Mouse (Mus musculus): ENCODE measurements around the gene Ehd2. TPM values are rescaled to one million over a fixed set of nuclear protein-coding genes. Genes with fewer than 3 reads are reported as not detected.

The Ehd2 gene
- polyA plus RNA-seq, 1 experiment from 2014 or later = 36.8 TPM

DNA sequence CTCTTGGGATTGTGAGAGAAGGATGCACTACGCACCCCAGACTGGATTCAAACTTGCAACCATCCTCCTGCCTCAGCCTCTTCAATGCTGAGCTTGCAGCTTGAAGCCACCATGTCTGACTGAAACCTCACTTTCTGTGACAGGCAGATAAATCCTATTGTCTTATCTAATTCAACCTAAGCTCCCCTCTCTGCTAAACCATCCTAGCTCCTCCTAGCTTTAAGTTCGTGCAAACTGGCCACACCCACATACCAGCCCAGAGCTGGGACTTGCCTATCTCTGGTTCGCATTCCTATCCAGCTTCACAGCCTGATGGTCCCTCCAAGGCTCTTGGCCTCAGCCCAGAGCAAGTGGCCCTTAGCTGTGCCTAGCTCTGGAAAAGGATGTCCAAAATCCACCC lies 15.0 kb downstream of the Ehd2 start:
- no peak overlapping the region for H3K4me3 ChIP-seq (ENCODE audit: low read length)
- H3K4me1 ChIP-seq (ENCODE audit: insufficient read depth, low read length) = peaks cover 23% of the 10 kb centered on the region
- H3K9ac ChIP-seq (replicated peaks; ENCODE audit: low read length) = no peak overlapping the region
- H3K9me3 ChIP-seq (ENCODE audit: low read length) = peaks cover 4% of the 10 kb centered on the region; the same call in 1 of the 2 replicates
- no peaks in the 10 kb centered on the region for H3K27me3 ChIP-seq (ENCODE audit: insufficient read depth, low read length)
- ATAC-seq (ENCODE audit: low FRiP score, low TSS enrichment) = no peak
- no peak overlapping the region for H3K4me2 ChIP-seq (replicated peaks; ENCODE audit: low read depth, low read length)
- peaks cover 31% of the 10 kb centered on the region for H3K36me3 ChIP-seq (ENCODE audit: insufficient read depth, low read length)
- WGBS = 72% methylated on average over 3 of the region's 3 CpGs
- no peak overlapping the region for H3K27ac ChIP-seq (ENCODE audit: low read length)

DNA sequence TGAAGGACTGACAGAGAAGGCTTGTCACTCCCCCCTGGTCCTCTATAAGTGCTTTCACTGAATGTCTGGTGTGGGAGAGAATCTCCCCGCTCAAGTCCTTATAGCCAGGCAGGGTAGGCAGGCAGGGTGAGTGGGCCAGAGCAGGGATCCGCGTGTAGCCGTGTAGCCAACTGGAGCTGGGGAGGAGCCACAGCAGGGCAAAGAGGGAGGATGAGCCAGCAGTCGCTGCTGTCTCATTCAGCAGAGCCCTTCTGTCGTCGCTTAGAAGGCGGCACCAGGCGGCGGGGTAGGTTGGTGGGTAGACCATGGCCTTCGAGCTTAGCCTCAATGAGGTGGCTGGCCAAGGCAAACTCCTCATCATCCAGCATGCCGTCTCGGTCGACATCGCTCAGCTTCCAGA lies 17.4 kb downstream of the Ehd2 start:
- Histone ChIP-seq H3K4me1 (ENCODE audit: insufficient read depth, low read length) (peaks cover 15% of the 10 kb centered on the region), H3K4me3 (ENCODE audit: low read length) (no peak overlapping the region), H3K4me2 (replicated peaks; ENCODE audit: low read depth, low read length) (no peak overlapping the region), H3K27ac (ENCODE audit: low read length) (no peak overlapping the region), H3K9me3 (ENCODE audit: low read length) (peaks cover 4% of the 10 kb centered on the region; the same call in 1 of the 2 replicates), H3K27me3 (ENCODE audit: insufficient read depth, low read length) (no peaks in the 10 kb centered on the region), H3K36me3 (ENCODE audit: insufficient read depth, low read length) (peaks cover 25% of the 10 kb centered on the region), H3K9ac (replicated peaks; ENCODE audit: low read length) (no peak overlapping the region)
- no peak for ATAC-seq (ENCODE audit: low FRiP score, low TSS enrichment)
- 91% methylated on average over 15 of the region's 15 CpGs for WGBS

DNA sequence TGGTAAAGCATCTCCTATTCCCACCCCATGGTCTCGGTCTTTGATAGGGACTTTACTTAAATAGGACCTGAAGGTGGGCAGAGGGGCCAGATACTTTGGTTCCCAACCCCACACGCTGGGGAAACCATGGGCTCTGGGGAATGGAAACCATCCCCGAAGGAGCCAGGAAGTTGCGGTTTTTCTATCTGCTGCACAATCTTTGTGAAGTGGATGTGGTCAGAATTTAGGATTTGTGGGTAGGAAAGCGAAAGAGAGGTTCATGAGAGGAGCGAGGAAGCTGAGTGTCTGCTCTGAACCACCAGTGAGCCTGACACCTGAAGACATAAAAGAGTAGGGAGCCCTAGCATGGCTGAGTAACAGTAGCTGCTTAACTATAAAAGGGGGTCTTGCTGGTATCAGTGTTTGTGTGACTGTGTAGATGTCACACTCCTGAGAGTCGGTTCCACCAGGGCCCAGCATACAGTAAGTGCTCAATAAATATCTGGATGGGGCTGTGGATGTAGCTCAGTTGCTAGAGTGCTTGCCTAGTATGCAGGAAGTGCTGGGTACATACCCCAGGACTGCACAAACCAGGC lies 18.1 kb downstream of the Ehd2 start:
- Histone ChIP-seq H3K36me3 (ENCODE audit: insufficient read depth, low read length) (peaks cover 27% of the 10 kb centered on the region), H3K9ac (replicated peaks; ENCODE audit: low read length) (no peak overlapping the region), H3K4me2 (replicated peaks; ENCODE audit: low read depth, low read length) (peak overlapping the region; percentile 60; the same call in 1 of the 2 replicates), H3K27ac (ENCODE audit: low read length) (peak overlapping the region; percentile 73; the same call in 1 of the 2 replicates), H3K27me3 (ENCODE audit: insufficient read depth, low read length) (no peaks in the 10 kb centered on the region), H3K4me3 (ENCODE audit: low read length) (no peak overlapping the region), H3K9me3 (ENCODE audit: low read length) (peaks cover 4% of the 10 kb centered on the region; the same call in 1 of the 2 replicates), H3K4me1 (ENCODE audit: insufficient read depth, low read length) (peaks cover 21% of the 10 kb centered on the region)
- 79% methylated on average over 7 of the region's 7 CpGs for WGBS
- no peak for ATAC-seq (ENCODE audit: low FRiP score, low TSS enrichment)

DNA sequence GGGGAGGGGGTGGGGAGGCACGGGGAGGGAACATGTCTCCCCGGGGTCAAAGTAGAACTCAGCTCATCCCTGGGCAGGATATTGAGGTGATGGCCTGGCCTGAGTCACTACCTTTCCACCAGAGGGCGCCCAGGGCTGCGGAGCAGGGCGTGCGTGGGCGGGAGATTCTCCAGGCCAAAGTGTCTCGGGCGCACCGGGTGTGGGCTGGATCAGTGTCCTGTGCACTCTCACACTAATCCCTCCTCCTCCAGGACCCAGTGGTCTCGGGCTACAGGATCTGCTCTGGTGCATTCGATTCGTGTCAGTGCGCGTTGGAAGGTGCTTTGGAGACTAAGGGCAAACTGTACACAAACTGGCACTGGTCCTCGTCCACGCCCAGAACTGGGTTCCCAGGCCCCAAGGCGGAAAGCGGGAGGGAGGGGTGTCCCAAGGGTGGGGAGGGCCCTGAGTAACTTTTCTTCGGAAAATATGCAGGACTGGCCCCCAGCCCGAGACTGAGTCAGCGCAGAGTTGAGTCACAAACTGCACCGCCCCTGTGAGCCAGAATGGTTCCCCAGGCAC lies 18.9 kb downstream of the Ehd2 start:
- H3K4me2 ChIP-seq (replicated peaks; ENCODE audit: low read depth, low read length) = peak overlapping the region; percentile 60
- peak overlapping the region; percentile 37 for H3K4me3 ChIP-seq (ENCODE audit: low read length)
- H3K27me3 ChIP-seq (ENCODE audit: insufficient read depth, low read length) = no peaks in the 10 kb centered on the region
- peak overlapping the region; percentile 58 for H3K9ac ChIP-seq (replicated peaks; ENCODE audit: low read length)
- H3K4me1 ChIP-seq (ENCODE audit: insufficient read depth, low read length) = peaks cover 28% of the 10 kb centered on the region
- no peaks in the 10 kb centered on the region for H3K9me3 ChIP-seq (ENCODE audit: low read length)
- WGBS = 5% methylated on average over 23 of the region's 23 CpGs
- peaks cover 33% of the 10 kb centered on the region for H3K36me3 ChIP-seq (ENCODE audit: insufficient read depth, low read length)
- peak; percentile 83 for ATAC-seq (ENCODE audit: low FRiP score, low TSS enrichment)
- peak overlapping the region; percentile 73 for H3K27ac ChIP-seq (ENCODE audit: low read length)

DNA sequence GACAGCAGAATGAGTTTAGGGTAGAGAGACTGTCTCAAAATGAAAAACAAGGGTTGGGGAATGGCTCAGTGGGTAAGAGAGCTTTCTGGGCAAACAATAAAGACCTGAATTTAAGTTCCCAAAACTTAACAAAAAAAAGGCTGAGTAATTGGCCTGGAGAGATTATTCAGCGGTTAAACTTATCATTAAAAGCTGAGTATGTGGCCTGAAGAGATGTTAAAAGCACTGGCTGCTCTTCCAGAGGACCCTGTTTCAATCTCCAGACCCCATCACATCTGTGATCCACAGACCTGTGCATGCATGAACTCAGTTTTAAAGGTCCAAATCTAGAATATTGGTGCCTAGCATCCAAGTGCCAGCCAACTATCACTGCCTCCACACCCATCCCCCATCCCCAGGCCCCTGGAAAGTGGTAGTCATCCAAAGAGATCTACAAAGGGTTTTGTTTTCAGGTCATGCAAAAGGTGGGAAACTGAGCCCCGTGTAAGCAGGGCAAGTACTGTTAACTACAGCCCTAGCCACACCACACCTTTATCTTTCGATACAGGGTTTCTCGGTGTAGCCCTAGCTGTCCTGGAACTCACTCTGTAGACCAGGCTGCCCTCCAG lies 19.6 kb downstream of the Ehd2 start:
- Histone ChIP-seq H3K9ac (replicated peaks; ENCODE audit: low read length) (peak overlapping the region; percentile 58; the same call in 1 of the 2 replicates), H3K27me3 (ENCODE audit: insufficient read depth, low read length) (no peaks in the 10 kb centered on the region), H3K4me1 (ENCODE audit: insufficient read depth, low read length) (peaks cover 28% of the 10 kb centered on the region), H3K4me3 (ENCODE audit: low read length) (peak overlapping the region; percentile 37), H3K27ac (ENCODE audit: low read length) (peak overlapping the region; percentile 73; the same call in 1 of the 2 replicates), H3K36me3 (ENCODE audit: insufficient read depth, low read length) (peaks cover 36% of the 10 kb centered on the region), H3K4me2 (replicated peaks; ENCODE audit: low read depth, low read length) (peak overlapping the region; percentile 60; the same call in 1 of the 2 replicates), H3K9me3 (ENCODE audit: low read length) (no peaks in the 10 kb centered on the region)
- ATAC-seq (ENCODE audit: low FRiP score, low TSS enrichment) = no peak
- WGBS = 55% methylated on average over 4 of the region's 4 CpGs

DNA sequence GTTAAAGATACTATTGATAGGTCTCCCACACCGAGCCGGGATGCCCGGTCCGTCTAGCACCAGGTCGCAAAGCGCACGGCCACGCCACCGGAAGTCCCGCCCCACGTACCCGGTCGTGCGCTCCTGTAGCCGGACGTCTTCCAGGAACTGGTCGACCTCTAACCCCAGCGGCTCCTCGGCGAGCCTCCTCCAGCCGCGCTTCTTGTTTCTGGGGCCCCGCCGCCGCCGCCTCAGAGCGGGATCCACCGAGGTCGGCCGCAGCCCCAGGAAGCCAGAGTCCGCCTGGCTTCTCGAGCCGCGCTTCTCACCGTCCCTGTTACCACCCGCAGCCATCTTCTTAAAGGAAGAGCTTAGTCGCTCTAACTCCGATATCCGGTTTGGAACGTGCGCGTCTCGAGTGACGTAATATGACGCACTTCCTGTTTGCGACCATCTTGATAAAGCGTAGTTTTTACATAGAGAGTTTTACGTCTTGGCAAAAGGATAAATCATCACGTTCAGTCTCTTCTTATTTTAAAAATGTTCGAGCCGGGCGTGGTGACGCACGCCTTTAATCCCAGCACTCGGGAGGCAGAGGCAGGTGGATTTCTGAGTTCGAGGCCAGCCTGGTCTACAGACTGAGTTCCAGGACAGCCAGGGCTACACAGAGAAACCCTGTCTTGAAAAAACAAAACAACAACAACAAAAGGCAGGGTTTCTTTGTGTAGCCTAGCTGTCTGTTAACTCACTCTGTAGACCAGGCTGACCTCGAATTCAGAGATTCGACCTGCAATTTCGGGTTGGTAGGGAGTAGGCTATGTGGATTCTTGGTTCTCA lies 21.4 kb downstream of the Ehd2 start, which contains the start of gene Nop53:
Gene Nop53, minus strand, starts transcription at position 354 of the 816 bp plus-strand sequence.
- ATAC-seq (ENCODE audit: low FRiP score, low TSS enrichment) = peak; percentile 88

DNA sequence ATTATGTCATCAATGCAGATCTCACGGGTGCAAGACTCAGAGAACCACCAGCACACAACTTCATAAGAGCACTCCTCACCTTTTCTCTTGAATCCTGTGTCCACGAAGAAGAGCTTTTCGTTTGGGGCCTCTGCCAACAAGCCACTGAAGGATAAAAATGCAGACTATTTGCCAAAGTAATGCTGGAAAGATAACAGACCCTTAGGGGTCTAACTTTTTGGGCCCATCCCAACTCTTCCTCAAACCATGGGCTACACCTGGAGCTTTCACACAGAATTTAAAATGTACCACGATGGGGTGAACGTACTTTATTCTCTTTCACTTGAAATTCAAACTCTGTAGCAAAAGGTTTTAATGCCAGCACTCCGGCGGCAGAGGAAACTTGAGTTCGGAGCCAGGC lies 22.2 kb downstream of the Ehd2 start:
- Histone ChIP-seq H3K4me1 (ENCODE audit: insufficient read depth, low read length) (peaks cover 28% of the 10 kb centered on the region), H3K9ac (replicated peaks; ENCODE audit: low read length) (peak overlapping the region; percentile 91), H3K27me3 (ENCODE audit: insufficient read depth, low read length) (no peaks in the 10 kb centered on the region), H3K9me3 (ENCODE audit: low read length) (no peaks in the 10 kb centered on the region), H3K4me3 (ENCODE audit: low read length) (peak overlapping the region; percentile 79), H3K36me3 (ENCODE audit: insufficient read depth, low read length) (peaks cover 48% of the 10 kb centered on the region), H3K4me2 (replicated peaks; ENCODE audit: low read depth, low read length) (peak overlapping the region; percentile 71), H3K27ac (ENCODE audit: low read length) (no peak overlapping the region)
- WGBS = 8% methylated on average over 8 of the region's 8 CpGs
- ATAC-seq (ENCODE audit: low FRiP score, low TSS enrichment) = no peak

More for the DNA sequence above, 21.4 kb downstream of the Ehd2 start, which contains the start of gene Nop53:
- H3K27me3 ChIP-seq (ENCODE audit: insufficient read depth, low read length) = no peaks in the 10 kb centered on the region
- peak within 1 kb of the TSS; percentile 91 for H3K9ac ChIP-seq (replicated peaks; ENCODE audit: low read length)
- peak within 1 kb of the TSS; percentile 79 for H3K4me3 ChIP-seq (ENCODE audit: low read length)
- H3K4me2 ChIP-seq (replicated peaks; ENCODE audit: low read depth, low read length) = peak within 1 kb of the TSS; percentile 71
- H3K36me3 ChIP-seq (ENCODE audit: insufficient read depth, low read length) = peaks cover 46% of the 10 kb centered on the region
- peaks cover 28% of the 10 kb centered on the region for H3K4me1 ChIP-seq (ENCODE audit: insufficient read depth, low read length)
- H3K9me3 ChIP-seq (ENCODE audit: low read length) = no peaks in the 10 kb centered on the region
- peak within 1 kb of the TSS; percentile 96 for H3K27ac ChIP-seq (ENCODE audit: low read length)
- WGBS = 2% methylated on average over 59 of the region's 59 CpGs

DNA sequence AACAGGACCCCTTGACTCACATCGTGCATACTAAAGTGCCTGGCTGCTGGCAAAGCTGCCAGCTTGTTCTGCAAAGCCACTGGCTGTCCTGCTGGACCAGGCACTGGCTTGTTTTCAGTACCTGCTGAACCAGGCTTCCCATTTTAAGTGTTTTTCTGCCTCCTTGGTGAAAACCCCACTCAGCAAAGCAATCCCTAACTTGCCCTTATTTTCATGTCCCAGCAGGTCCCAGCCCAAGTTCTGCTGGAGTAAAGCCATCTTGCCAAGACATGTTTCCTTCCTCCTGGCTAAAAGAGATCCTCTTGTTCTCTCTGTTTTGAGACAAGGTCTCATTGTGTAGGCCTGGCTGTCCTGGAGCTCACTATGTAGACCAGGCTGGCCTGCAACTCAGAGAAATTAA lies 23.1 kb downstream of the Ehd2 start:
- WGBS = 100% methylated on average over 1 of the region's 1 CpGs
- no peak overlapping the region for H3K27ac ChIP-seq (ENCODE audit: low read length)
- no peaks in the 10 kb centered on the region for H3K9me3 ChIP-seq (ENCODE audit: low read length)
- peaks cover 51% of the 10 kb centered on the region for H3K36me3 ChIP-seq (ENCODE audit: insufficient read depth, low read length)
- no peak overlapping the region for H3K4me2 ChIP-seq (replicated peaks; ENCODE audit: low read depth, low read length)
- ATAC-seq (ENCODE audit: low FRiP score, low TSS enrichment) = no peak
- H3K9ac ChIP-seq (replicated peaks; ENCODE audit: low read length) = no peak overlapping the region
- no peak overlapping the region for H3K4me3 ChIP-seq (ENCODE audit: low read length)
- H3K27me3 ChIP-seq (ENCODE audit: insufficient read depth, low read length) = no peaks in the 10 kb centered on the region
- H3K4me1 ChIP-seq (ENCODE audit: insufficient read depth, low read length) = peaks cover 28% of the 10 kb centered on the region

DNA sequence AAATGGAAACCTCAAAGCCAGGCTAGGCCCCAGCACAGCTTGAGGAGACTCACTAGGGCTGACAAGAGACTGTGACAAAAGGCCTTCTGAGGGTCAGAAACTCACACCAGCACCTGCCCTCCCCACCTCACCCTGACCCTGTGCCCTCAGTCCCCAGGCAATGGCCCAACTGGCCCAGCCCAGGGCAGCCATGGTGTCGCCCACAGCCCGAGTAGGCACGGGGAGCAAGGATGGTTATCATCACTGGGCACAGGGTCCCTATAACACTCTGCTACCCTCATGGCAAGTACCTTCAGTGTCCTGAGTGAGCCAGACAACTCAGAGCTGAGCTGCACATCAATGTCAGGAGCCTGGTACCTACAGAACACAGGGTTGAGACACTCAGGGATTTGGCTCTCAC lies 28.7 kb downstream of the Ehd2 start:
- Histone ChIP-seq H3K4me1 (ENCODE audit: insufficient read depth, low read length) (no peaks in the 10 kb centered on the region), H3K36me3 (ENCODE audit: insufficient read depth, low read length) (peaks cover 83% of the 10 kb centered on the region), H3K9ac (replicated peaks; ENCODE audit: low read length) (no peak overlapping the region), H3K9me3 (ENCODE audit: low read length) (no peaks in the 10 kb centered on the region), H3K4me3 (ENCODE audit: low read length) (no peak overlapping the region), H3K4me2 (replicated peaks; ENCODE audit: low read depth, low read length) (no peak overlapping the region), H3K27me3 (ENCODE audit: insufficient read depth, low read length) (no peaks in the 10 kb centered on the region), H3K27ac (ENCODE audit: low read length) (no peak overlapping the region)
- 93% methylated on average over 3 of the region's 3 CpGs for WGBS
- no peak for ATAC-seq (ENCODE audit: low FRiP score, low TSS enrichment)
